Mouse (Mus musculus): ENCODE results near the gene Luc7l.

Luc7l gene

DNA sequence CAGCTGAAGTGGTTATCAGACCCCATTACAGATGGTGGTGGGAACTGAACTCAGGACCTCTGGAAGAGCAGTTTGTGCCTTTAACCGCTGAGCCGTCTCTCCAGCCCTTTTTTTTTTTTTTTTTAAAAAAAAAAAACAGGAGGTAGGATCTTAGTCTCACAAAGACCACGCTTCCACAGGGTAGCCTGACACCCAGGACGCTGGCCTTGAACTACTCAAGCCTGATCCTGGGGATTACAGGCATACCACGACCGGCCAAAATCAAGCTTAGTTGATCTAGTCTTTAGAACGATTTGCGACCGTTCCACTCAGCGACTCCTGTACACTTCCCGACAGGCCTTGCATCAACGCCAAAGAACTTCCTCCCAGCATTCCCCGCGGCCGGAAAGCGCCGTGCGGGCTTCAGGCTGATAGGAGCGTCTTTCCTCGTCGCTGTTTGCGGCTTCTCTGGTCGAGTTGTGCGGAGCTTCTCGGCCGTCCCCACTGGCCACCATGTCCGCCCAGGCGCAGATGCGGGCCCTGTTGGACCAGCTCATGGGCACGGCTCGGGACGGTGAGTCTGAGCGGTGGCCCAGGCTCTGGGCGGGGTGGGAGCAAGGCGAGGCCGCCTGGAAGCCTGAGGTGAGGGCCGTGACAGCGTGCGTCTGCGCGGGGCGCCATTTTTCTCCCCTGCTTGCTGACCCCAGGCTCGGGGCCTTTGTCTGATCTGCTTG, at the start of gene Luc7l:
Gene Luc7l, plus strand, starts transcription at position 358 of the 713 bp plus-strand sequence.
- DNase-seq = peak; percentile 92

DNA sequence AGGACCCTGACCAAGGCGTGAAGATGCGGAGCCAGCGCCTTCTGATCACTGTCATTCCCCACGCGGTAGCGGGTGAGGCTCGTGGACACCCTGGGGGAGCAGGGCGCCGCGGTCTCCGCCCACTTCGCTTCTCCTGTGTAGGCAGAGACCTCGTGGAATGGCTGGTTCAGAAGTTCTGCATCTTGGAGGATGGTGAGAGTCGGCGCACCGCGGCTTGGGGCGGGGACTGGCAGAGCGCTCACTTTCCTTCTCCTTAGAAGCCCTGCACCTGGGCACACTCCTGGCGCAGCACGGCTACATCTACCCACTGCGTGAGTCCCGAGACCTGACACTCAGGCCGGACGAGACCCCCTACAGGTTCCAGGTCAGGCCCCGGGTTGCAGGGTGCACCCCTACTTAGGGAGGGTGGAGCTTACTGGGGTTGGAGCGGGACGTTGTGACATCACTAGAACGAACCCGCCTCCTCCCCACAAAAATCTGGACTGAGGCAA, 49.3 kb upstream of the Luc7l start:
- DNase-seq = peak; percentile 61

DNA sequence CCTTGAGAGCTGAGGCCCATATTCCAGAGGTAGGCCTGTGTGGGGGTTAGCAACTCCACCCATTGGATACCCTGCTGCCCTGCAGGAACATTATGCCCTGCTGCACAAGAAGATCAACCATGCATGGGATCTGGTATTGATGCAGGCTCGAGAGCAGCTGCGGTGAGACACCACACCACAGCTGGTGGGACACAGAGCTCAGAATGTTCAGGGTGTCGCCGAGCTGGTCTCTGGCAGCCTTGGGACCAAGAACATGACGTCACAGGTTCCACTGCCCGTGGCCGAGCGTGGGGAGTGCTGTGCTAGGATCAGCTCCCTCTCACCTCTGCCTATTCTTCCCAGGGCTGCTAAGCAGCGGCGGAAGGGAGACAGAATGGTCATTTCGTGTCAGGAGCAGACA, 47.9 kb upstream of the Luc7l start:
- no peak for DNase-seq

DNA sequence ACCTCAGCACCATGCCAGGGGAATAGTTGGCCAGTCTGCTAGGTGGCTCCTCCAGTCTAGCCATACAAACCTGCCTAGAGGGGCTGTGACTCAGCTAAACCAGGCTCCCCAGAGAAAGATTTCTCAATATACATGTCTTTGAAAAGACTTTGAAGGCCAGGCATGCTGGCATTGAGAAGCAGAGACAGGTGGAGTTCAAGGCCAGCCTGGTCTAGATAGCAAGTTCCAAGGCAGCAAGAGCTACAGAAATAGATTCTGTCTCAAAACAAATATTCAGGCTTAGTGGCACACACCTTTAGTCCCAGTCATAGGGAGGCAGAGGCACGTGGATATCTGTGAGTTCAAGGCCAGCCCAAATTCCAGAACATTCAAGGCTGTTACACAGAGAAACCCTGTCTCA, 46.3 kb upstream of the Luc7l start:
- DNase-seq = no peak

DNA sequence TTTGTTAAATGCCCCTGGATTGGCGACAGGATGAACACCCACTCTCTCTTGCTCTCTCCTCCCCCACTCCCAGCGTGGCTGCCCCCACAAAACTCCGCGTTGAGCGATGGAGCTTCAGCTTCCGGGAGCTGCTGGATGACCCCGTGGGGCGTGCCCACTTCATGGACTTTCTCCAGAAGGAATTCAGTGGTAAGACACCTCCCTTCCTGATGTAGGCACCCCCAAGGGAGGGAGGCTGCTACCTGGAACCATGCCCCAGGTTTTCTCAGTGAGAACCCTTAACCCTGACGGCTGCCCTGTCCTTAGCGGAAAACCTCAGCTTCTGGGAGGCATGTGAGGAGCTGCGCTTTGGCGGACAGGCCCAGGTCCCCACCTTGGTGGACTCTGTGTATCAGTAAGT, 45.0 kb upstream of the Luc7l start, which contains the start of gene Arhgdig:
Gene Arhgdig, minus strand, starts transcription at position 101 of the 400 bp plus-strand sequence.
- no peak for DNase-seq

DNA sequence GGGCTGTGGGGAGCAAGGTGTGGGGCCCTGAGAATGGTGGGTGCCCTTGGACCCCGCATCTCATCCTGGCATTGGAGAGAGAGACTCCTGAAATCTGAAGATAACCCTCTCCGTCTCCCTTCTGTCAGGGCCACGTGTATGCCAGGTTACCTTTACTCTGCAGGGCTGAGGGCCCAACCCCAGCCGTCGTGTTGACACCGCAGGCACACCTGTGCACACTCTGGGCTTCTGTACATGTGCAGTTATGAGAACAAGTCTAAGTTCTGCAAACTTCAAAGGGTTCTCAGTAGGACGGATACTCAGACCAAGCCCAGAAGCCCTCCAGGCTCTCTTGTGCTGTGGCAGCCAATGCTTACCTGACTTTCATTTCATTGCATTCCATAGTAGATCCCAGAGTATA, 40.5 kb upstream of the Luc7l start:
- no peak for DNase-seq

DNA sequence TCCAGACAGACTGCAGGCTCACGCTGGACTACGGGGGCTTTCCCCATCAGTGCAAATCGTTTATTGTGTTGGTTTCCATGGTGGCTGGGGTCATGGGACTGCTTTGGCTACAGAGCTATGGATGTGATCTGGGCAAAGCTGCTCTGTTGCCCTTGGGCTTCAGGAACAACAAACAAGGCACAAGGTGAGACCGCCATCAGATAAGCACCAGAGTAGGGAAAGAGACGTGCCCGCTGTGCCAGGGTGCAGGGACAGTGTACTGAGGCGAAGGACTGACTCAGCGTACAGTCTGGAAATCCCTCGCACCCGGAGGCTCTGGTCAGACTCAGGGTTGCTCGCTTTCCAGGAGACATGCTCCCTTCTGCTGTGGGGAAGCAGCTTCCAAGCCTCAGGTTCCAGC, 40.0 kb upstream of the Luc7l start:
- DNase-seq = no peak

DNA sequence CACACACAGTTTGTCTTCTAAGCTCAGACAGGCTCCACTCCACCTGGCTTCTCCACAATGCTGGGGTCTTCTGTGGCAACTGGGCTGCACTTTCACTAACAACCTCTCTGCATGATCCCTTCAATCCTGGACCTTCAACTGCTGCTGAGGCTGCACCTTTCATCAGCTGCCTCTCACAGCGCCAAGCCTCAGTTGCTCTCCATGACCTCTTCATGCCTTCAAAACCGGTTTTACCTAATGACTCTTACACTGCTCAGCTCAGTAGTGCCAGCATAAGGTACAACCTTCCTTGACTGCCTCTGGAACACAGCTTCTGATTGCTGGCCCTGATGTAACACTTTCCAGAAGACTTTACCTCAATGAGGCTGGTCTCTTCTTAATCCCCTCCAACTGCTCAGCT, 31.2 kb upstream of the Luc7l start:
- DNase-seq = no peak

DNA sequence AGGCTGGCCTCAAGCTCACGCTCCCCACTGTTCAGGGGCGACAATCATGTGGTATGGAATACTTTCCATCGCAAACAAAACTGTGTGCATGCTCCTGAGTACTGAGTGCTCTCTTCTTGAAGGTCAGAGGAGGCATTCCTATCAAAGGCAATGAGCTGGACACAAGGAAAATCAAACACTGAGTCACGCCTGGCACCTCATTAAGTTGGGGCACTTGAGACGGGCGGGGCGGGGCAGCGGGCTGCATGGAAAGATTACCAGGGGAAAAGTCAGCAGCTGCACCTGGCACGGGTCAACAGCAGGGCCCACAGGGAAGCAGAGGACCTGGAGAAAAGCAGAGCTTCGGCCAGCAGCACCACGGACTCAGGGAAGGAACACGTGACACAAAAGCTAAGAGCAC, 27.5 kb upstream of the Luc7l start:
- no peak for DNase-seq

DNA sequence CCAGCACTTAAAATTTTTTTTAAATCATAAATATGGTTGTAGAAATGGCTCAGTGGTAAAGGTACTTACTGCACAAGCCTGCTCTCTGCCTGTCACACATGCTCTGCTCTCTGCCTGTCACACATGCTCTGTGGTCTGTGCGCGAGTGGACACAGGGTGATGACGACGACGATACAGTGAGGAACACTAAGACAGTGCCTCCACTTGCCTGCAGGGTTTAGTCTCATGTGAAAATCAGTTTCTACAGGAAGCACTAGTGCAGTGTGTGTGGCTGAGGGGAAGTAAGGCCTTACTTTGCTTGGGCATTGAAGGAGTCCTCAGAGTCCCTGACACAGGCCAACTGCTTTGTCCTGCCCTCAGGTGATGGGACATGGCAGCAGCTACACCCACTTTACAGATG, 22.9 kb upstream of the Luc7l start:
- no peak for DNase-seq

DNA sequence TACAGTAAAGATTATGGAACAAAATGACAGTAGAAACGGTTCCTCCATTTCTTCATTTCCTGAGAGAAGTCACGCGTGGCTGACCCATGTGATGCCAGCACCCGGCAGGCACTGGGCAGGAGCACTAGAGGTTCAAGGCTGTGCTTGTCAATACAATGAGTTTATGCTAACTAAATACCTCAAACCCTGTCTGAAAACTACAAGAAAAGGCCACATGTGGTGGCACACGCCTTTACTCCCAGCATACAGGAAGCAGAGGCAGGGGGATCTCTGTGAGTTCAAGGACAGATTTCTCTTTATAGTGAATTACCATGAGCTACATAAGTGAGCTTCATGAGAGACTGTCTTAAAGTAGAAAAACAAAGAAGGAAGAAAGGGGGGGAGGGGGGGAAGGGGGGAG, 21.5 kb upstream of the Luc7l start:
- no peak for DNase-seq

DNA sequence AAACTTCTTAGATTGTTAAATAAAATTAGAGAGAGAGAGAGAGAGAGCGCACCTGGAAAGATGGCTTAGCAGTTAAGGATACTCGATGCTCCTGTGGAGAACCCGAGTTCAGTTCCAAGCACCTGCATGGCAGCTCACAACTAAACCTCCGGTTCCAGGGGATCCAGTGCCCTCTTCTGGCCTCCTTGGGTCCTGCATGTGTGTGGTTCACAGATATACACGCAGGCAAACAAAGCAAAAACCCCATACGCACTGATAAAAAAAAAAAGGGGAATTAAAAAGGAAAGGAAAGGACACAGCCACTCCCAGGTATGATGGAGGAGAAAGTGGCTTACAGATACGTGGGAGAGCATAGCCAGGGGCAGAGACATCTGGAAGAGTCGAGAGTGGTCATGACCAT, 19.8 kb upstream of the Luc7l start:
- DNase-seq = no peak

DNA sequence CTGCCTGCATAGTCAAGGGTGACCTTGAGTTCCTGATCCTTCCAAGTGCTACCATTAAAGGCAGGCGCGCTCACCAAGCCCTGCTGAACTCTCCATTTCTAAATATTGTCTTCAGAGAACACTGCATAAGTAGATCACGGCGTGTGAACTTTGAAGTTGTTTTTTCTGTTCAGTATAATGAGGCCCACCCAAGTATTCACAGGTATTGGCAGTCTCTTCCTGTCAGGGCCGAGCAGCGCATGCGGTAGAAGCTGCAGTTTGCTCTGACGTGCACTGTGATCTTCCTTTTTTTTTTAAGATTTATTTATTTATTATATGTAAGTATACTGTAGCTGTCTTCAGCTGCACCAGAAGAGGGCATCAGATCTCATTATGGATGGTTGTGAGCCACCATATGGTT, 18.3 kb upstream of the Luc7l start:
- DNase-seq = no peak

DNA sequence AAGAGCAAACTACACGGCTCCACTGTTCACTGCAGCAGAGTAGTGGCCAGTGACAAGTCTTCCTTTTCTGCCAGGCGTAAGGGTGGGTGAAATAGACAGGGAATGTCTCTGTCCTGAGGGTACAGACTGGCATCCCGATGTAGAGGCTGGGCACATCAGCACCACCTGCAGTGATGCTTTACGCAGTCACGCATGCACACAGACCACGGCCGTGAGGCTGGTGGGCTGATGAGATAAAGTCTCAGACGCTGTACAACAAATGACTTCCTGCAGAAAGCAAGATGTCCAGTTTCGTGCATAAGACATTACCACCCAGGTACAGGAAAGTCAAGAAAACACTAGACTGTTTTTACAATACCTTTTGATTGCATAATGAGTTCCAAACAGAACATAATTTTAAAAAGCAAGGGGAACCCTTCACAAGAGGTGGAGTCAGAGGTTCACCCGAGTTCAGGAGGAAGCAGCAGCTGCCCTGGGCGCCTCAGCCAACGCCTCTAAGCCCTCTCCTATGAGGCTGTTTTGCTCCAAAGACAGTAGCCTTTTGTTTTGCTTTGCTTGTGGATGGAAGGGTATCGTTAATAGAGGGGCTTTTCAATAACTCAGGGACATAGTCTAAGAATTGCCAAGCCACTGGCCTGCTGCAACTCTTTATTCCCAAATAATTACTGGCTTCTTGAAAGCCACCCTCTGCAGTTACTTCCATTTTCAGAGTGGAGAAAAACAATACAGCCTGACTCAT, 17.4 kb upstream of the Luc7l start:
- no peak for DNase-seq

DNA sequence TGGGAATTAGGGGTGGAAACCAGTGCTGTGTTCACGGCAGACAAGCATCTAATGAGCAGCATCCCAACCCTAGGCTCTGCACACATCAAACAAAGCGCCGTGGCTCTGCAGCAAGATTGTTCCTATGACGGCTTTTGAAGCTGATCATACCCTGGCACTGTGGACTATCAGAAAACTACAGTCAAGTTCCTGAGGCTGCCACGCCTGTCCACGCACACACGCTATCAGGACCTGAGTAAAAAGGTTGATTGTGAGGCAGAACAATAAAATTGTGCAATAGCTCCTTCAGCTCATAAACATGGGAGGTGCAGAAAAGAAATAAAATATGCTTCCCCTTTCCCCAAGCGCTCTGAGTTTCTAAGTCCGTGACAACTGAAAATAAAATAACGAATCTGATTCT, 15.0 kb upstream of the Luc7l start:
- DNase-seq = no peak

DNA sequence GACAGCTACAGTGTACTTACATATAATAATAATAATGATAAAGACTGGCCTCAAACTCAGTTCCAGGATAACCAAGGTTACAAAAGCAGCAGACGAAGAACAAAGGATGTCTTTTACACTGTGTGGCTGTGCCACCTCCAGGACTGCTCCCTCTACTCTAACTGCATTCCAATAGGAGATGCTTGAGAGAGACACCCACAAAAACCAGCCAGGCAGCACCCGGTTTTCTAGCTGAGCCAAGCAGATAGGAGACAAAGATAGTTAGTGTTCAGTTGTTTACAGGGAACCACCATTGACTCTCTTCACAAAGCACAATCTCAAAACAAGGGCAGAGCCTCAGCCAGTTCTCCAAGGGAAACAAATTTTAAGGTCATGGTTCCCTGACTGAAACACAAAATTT, 13.1 kb upstream of the Luc7l start:
- DNase-seq = no peak

DNA sequence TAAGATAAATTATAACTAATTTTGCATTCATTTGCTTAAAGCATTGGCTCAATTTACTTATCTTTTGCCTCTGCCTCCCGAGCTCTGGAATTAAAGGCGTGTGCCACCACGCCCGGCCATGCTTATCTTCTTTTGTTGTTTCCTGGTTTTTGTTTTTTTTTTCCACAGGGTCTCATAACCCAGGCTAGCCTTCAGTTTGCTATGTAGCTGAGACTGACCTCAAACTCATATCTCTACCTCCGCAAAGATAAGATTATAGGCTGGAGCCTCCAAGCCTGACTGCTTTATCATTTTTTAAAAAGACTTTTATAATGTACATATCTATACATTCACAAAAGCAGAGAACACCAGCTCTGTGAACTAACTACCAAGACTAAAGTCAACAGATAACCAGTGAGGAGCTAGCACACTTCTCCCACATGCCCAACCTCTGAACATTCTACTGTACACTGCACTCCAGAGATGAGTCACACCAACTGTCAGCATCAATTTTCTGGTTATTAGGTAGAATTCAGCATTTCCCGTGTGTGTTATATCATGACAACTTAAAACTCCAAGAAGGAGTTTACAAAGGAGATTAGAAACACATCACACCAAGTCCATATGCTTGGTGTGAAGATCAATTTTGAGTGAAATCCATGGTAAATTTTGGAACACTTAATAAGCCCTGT, 12.4 kb upstream of the Luc7l start:
- no peak for DNase-seq

DNA sequence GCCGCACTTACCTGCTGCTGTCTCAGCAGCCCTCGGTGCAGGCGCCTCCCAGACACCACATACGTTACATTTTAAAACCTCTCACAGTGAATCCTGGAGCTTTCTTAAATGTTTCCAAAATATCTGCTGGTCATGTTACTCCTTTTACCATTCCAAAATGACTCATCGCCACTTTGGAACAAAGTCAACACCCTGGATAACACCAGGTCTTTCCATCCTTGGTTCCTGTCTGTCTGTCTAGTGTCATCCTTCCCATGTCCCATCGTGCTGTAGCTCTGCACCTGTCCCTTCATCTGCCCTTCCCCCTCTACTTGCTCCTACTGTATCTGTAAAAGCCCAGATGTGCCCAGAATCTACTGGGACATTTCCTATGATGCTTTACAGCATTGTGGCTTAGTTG, 11.7 kb upstream of the Luc7l start:
- no peak for DNase-seq

DNA sequence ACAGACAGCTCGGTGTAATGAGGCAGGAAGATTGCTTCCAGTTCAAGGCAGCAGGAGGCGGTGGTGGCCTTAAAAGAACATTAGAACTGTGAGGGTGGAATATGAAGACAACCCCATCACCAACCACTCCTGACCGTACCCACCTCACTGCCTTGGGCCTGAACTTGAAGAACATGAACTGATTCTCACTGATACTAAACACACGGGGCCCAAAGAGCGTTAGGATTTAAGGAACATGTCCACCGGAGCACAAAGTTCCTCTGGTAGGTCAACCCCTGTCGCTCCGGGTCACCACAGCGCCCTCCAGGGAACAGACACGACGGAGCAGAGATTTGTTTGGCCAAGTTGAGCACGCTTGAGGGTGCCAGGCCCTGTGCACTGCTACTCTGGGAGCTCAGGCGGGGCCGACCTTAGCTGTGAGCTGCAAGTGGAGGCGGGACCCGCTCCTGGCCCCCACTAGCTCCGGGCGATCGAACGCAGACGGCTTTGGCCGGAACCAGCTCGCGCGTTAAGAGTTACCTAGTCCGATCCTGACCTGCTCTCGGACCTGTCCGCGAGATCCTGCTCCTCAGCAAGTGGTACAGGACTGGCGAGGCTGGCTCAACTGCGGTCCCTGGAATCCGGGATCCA, 9.1 kb upstream of the Luc7l start:
- peak; percentile 53 for DNase-seq

DNA sequence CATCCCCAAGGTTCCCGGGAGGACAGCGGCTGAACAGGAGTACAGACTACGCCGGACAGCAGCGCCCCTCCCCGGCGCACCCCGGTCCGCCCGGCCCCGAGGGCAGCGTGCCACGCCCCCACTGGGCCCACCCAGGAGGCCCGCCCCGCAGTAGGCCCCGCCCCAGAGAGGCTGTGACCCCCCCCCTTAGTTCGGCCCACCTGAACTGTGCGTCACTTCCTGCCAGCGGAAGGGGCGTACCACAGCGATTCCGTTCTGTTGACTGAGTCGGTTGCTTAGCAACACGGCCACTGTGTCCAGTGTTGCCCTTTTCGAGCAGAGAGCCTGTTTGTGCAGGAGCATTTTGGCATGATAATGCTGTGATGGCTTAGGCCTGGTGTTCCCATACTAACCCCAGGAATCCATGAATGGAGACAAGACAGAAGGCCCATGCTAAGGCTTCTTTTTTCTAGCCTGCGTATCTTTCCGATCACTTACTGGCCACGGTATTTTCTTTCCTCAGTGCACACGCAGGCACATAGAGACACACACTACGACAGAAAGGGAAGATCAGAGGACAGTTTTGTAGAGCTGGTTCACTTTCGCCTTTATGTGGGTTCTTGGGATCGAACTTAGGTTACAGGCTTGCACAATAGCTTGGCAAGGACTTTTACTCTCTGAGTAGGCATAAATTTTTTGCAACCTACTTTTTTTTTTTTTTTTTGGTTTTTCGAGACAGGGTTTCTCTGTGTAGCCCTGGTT, 8.4 kb upstream of the Luc7l start, which contains the start of gene Fam234a:
Gene Fam234a, minus strand, starts transcription at position 142 of the 741 bp plus-strand sequence.
- DNase-seq = peak; percentile 90

DNA sequence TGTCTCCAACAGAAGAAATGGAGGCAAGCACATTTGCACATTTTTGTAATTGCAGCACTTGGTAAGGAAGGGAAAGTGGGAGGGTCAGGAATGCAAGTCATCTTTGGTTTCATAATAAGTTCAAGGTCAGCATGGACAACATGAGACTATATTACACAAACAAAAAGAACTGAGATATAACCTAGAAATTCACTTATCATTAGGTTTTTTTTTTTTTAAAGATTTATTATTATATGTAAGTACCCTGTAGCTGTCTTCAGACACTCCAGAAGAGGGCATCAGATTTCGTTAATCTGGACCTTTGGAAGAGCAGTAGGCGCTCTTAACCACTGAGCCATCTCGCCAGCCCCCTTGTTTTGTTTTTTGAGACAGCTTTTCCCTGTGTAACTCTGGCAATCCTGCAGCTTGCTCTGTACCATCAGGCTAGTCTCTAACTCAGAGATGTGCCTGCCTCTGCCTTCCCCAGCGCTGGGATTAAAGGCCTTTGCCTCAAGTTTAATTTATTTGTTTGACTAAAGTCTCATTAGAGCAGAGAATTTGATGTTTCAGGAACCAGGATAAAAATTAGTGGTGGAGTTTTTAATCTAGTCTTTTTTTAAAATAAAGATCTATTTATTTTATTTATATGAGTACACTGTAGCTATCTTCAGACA, 684 bp upstream of the Luc7l start:
- no peak for DNase-seq

DNA sequence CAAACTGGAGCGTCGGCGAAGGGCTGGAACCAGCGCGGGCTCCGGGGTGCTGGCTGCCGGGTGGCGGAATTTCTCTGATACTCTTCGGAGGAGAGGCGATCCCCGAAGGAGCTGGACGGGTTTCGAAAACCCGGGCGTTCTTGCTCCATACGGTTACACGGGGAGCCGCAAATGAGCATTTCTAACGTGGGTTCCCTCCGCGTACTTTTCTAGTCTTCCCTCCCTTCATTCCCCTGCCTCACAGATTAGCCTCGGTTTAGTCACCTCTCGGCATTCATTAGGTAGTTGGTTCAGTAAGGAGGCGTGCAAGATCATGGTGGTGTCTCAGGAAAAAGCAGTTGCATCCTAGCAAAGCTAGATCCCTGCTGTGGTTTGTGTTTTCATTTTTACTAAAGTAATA, 703 bp downstream of the Luc7l start:
- no peak for DNase-seq
